Mouse (Mus musculus) heart, embryonic 15.5 days (tissue): Measurements from ENCODE around the gene Btbd1. TPM values are rescaled to one million over a fixed set of nuclear protein-coding genes. Genes with fewer than 3 reads are reported as not detected.
A peak's percentile ranks its signal among the peaks of the same experiment; 100 is the strongest.

Source experiments
- ATAC-seq: fragments of 200-750 bp; cut with Nextera tagmentation; replicated peaks from 2 replicates; pipeline ENCODE4 v1.8.0; 2017; ENCODE audit warnings: low read depth, moderate TSS enrichment; ENCODE audit not compliant: insufficient number of reproducible peaks, insufficient read depth, low FRiP score
- H3K27ac ChIP-seq: fragments of 300-500 bp; sonication (generic); 2 replicates; pipeline ENCODE4 v1.5.1; 2015; ENCODE audit warnings: mild to moderate bottlenecking, inconsistent platforms
- H3K27me3 ChIP-seq: fragments of 300-500 bp; sonication (generic); 2 replicates; pipeline ENCODE4 v1.6.1; 2015; ENCODE audit warnings: inconsistent platforms
- H3K36me3 ChIP-seq: fragments of 300-500 bp; sonication (generic); 2 replicates; pipeline ENCODE4 v1.6.1; 2015; ENCODE audit warnings: mild to moderate bottlenecking, inconsistent platforms
- H3K4me1 ChIP-seq: fragments of 300-500 bp; sonication (generic); replicated peaks from 2 replicates; pipeline ENCODE4 v1.6.1; 2015; ENCODE audit warnings: inconsistent platforms
- H3K4me2 ChIP-seq: fragments of 300-500 bp; sonication (generic); 2 replicates; pipeline ENCODE4 v1.6.1; 2015; ENCODE audit warnings: inconsistent platforms, mild to moderate bottlenecking, moderate library complexity
- H3K4me3 ChIP-seq: fragments of 300-500 bp; sonication (generic); 2 replicates; pipeline ENCODE4 v1.5.1; 2015; ENCODE audit warnings: mild to moderate bottlenecking, inconsistent platforms
- H3K9ac ChIP-seq: fragments of 300-500 bp; sonication (generic); 2 replicates; pipeline ENCODE4 v1.6.1; 2015; ENCODE audit warnings: mild to moderate bottlenecking, inconsistent platforms
- H3K9me3 ChIP-seq: fragments of 300-500 bp; sonication (generic); replicated peaks from 2 replicates; pipeline ENCODE4 v1.6.1; 2016; ENCODE audit warnings: inconsistent platforms
- WGBS: fragments of 180-500 bp; shearing (Covaris S2); methylation state at CpG from one replicate; pipeline ENCODE4 v1.1.7; 2015; ENCODE audit warnings: mixed read lengths; 5-methylcytosine and 5-hydroxymethylcytosine counted together
- polyA plus RNA-seq: library from polyadenylated mRNA; unstranded; fragments of >200 nt; fragmentation: Nextera tagmentation; extraction: Ambion mirVana; gene quantifications from 2 replicates; pipeline ENCODE4 v1.2.1, GENCODE M21; 2015

Gene Btbd1
- polyA plus RNA-seq, 1 experiment from 2014 or later = 85.4 TPM

DNA sequence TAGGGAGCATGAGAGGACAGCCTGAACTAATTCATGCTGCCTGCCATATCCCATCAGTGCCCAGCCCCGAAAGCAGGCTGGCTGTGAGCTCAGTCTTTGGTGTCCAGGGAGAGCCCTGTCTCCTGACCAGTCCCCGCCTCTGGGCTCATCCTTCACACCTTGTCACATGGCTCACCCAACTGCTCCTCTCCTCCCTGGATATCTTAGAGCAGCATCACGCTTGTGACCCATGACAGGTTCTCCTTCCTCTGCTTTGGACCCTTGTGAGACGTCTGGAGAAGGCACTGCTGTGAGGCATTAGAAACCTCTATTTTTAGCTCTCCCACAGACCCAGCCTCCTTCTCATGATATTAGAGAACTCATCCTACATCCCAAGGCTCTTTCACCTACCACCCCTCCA, 32.7 kb upstream of the Btbd1 start:
- no peaks in the 10 kb centered on the region for H3K9me3 ChIP-seq
- H3K4me3 ChIP-seq = no peak overlapping the region
- peak overlapping the region; percentile 60; the same call in 1 of the 2 replicates for H3K27ac ChIP-seq
- no peak overlapping the region; the same call in 1 of the 2 replicates for H3K4me2 ChIP-seq
- H3K27me3 ChIP-seq = no peaks in the 10 kb centered on the region
- ATAC-seq = no peak
- 0 out of 2 replicates have a peak, but pooled peaks cover 4% of the 10 kb centered on the region for H3K36me3 ChIP-seq
- H3K9ac ChIP-seq = no peak overlapping the region
- 57% methylated on average over 4 of the region's 4 CpGs for WGBS
- H3K4me1 ChIP-seq = peaks cover 53% of the 10 kb centered on the region

DNA sequence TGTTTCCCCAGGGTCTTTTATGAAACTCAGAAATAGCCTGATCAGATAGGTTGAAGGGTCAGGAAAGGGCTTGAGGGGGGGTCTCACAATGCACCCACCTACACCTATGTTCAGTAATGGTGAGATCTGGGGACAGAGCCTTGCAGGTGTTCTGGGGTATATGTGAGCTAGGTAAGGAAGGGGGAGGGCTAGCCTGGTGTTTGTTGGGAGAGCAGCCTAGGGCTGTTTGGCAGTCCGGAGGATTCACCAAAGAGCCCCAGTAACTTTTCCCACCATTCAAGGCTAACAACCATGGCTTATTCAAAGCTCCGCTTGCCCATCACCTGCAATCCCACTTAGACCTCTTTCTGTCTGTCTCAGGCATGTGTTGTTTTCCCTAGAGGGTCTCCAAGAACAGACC, 32.2 kb upstream of the Btbd1 start:
- H3K9ac ChIP-seq = no peak overlapping the region
- no peaks in the 10 kb centered on the region for H3K9me3 ChIP-seq
- no peak overlapping the region for H3K4me3 ChIP-seq
- H3K4me1 ChIP-seq = peaks cover 53% of the 10 kb centered on the region
- no peaks in the 10 kb centered on the region for H3K27me3 ChIP-seq
- WGBS = 88% methylated on average over 2 of the region's 2 CpGs
- peak overlapping the region; percentile 92; the same call in 1 of the 2 replicates for H3K4me2 ChIP-seq
- H3K36me3 ChIP-seq = 0 out of 2 replicates have a peak, but pooled peaks cover 4% of the 10 kb centered on the region
- no peak for ATAC-seq
- peak overlapping the region; percentile 60; the same call in 1 of the 2 replicates for H3K27ac ChIP-seq

DNA sequence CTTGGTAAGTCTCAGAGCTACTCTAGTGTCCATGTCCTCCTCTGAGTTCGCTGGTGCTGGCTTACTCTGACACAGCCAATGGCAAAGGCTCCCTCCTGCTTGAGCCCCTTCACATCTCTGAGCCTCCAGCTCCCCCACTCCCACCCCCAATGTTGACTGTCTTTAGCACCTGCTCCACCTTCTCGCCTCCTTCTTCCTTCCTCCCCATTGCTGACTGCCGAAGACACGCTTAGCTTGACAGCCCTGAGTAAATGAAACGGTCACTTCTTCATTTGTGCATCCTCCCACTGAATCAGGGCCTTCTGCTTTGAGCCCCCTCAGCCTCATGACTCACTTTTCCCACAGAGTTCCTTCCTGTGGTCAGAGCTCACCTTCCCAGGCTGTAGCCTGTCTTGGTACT, 31.8 kb upstream of the Btbd1 start:
- H3K4me1 ChIP-seq = peaks cover 53% of the 10 kb centered on the region
- peak overlapping the region; percentile 72 for H3K4me3 ChIP-seq
- 81% methylated on average over 5 of the region's 5 CpGs for WGBS

DNA sequence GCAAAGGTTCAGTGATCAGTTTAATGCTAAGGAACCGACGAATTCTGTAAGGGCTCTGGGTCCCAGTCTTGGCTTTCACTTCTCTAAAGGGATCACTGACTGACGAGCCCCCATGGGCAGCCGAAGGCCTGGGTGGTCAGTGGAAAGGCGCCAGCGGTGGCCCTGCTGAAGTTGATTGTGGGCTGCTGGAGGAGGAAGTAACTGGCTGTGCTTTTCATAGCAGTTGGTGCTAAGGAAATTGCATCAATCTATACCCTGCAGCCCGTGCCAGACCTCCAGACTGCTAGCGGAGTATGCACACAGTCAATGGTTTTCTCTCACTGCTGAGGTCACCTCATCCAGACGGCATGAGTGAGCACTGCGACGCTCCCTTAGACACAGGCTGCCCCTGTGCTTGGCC, 30.8 kb upstream of the Btbd1 start:
- H3K4me2 ChIP-seq = peak overlapping the region; percentile 92
- no peaks in the 10 kb centered on the region for H3K27me3 ChIP-seq
- peak overlapping the region; percentile 72 for H3K4me3 ChIP-seq
- 0 out of 2 replicates have a peak, but pooled peaks have one; percentile 12 for ATAC-seq
- peaks cover 53% of the 10 kb centered on the region for H3K4me1 ChIP-seq
- no peaks in the 10 kb centered on the region for H3K9me3 ChIP-seq
- H3K36me3 ChIP-seq = no peaks in the 10 kb centered on the region
- H3K9ac ChIP-seq = peak overlapping the region; percentile 73
- peak overlapping the region; percentile 60 for H3K27ac ChIP-seq
- WGBS = 37% methylated on average over 11 of the region's 11 CpGs

More for the DNA sequence above, 31.8 kb upstream of the Btbd1 start:
- no peaks in the 10 kb centered on the region for H3K9me3 ChIP-seq
- H3K27ac ChIP-seq = peak overlapping the region; percentile 60; the same call in 1 of the 2 replicates
- no peak for ATAC-seq
- 0 out of 2 replicates have a peak overlapping the region, but pooled peaks have one; percentile 11 for H3K9ac ChIP-seq
- no peaks in the 10 kb centered on the region for H3K27me3 ChIP-seq
- H3K4me2 ChIP-seq = peak overlapping the region; percentile 92
- 0 out of 2 replicates have a peak, but pooled peaks cover 3% of the 10 kb centered on the region for H3K36me3 ChIP-seq

DNA sequence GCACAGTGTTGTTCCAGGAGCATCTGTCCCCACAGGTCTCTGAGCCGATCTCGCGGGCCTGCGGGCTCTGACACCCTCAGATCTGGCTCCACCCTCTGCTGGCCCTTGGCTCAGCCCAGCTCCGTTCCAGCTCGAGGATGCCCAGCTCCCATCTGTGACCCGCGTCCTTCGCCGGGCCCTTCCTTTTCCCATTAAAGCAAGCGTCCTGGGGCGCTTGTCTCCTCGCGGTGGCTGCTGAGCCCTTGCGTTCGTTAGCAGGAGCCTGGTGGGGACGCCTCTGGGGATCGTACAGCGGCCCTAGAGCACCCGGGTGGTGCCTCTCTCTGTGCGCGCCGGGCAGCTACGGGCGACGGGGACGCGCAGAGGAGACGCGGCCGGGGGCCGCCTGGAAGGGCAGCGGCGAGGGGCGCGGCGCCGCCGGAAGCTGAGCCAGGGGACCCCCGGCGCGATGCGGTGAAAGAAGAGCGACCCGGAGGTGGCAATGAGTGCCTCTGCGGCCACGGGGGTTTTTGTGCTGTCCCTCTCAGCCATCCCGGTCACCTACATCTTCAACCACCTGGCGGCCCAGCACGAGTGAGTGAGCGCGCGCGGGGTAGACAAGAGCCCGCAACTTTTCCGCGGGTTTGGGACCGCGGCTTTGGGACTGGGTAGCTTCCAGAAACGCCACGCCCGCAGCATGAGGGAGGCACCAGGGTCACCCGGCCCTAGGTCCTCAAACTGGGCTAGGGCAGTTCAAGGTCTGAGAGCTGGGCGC, 29.9 kb upstream of the Btbd1 start, which contains the start of gene Tm6sf1:
Gene Tm6sf1 (plus strand): TSS at position 34 of the 754 bp plus-strand sequence.
- no peaks in the 10 kb centered on the region for H3K36me3 ChIP-seq
- H3K4me2 ChIP-seq = peak within 1 kb of the TSS; percentile 92
- H3K9me3 ChIP-seq = no peaks in the 10 kb centered on the region
- H3K9ac ChIP-seq = peak within 1 kb of the TSS; percentile 73
- H3K27ac ChIP-seq = peak within 1 kb of the TSS; percentile 60
- H3K27me3 ChIP-seq = no peaks in the 10 kb centered on the region
- ATAC-seq = peak; percentile 53
- under 1% methylated on average over 64 of the region's 64 CpGs for WGBS
- H3K4me3 ChIP-seq = peak within 1 kb of the TSS; percentile 72
- H3K4me1 ChIP-seq = peaks cover 61% of the 10 kb centered on the region

DNA sequence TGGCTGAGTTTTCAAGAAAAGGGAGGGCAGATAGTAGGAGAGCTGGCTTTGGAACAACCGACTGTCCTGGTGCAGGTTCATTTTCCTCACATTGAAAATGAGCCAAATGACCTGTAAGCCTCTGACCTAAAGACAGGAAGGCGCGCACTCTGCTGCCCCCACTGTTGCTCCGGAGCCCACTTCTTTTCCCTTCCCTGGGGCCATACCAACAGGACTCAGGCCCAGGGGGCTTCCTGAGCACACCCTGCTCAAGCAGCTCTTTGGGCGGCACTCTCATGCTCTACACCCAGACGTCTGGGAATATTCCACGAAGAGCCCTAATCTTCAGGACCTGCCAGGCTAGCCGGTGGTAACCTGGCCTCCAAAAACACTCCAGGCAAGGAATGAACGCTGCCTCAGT, 29.0 kb upstream of the Btbd1 start:
- ATAC-seq = no peak
- no peak overlapping the region for H3K27ac ChIP-seq
- H3K36me3 ChIP-seq = no peaks in the 10 kb centered on the region
- no peaks in the 10 kb centered on the region for H3K27me3 ChIP-seq
- peaks cover 57% of the 10 kb centered on the region for H3K4me1 ChIP-seq
- H3K9me3 ChIP-seq = no peaks in the 10 kb centered on the region
- 0 out of 2 replicates have a peak overlapping the region, but pooled peaks have one; percentile 16 for H3K9ac ChIP-seq
- peak overlapping the region; percentile 92 for H3K4me2 ChIP-seq
- WGBS = 18% methylated on average over 9 of the region's 9 CpGs
- peak overlapping the region; percentile 72 for H3K4me3 ChIP-seq

DNA sequence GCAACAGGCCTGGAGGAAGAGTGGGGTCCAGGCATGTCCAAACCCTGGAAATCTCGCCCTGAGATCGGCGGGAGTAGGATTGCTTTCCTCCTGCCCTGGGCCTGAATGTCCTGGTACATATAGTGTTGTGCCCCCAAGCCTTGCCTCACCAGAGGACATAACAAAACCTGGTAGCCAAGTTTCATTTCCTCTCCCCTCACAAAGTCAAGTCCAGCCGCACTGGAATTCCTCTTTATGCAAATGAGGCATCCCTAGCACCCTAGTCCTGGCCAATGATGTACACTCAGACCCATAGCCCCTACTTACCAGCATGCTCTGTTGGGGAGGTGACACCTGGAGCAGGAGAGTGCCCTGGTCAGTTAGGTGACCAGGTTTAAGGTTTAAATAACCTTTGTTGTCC, 27.0 kb upstream of the Btbd1 start:
- Histone ChIP-seq H3K27me3 (no peaks in the 10 kb centered on the region), H3K9ac (no peak overlapping the region), H3K27ac (no peak overlapping the region), H3K4me2 (no peak overlapping the region), H3K9me3 (no peaks in the 10 kb centered on the region), H3K4me3 (no peak overlapping the region), H3K4me1 (peaks cover 44% of the 10 kb centered on the region), H3K36me3 (no peaks in the 10 kb centered on the region)
- no peak for ATAC-seq
- WGBS = 78% methylated on average over 4 of the region's 4 CpGs

DNA sequence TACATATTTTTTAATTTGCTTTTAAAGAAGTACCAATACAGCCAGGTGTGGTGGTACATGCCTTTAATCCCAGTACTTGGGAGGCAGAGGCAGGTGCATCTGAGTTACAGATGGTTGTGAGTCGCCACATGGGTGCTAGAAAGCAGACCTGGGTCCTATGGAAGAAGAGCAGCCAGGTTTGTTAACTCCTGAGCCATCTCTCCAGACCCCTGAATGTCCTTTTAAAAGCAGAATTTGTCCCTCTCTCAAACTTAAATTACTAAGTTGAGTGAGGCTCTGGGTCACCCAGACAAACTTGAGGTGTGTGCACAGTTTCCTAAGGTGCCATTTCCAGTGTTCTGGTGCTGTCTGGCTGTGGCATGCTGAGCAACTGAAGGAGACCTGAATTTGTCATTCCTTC, 26.5 kb upstream of the Btbd1 start, which contains the start of gene Gm10160:
Gene Gm10160 (minus strand): TSS at position 101 of the 400 bp plus-strand sequence.
- H3K36me3 ChIP-seq = no peaks in the 10 kb centered on the region
- H3K9ac ChIP-seq = no peak within 1 kb of the TSS
- H3K4me1 ChIP-seq = peaks cover 40% of the 10 kb centered on the region
- peak within 1 kb of the TSS; percentile 47 for H3K4me2 ChIP-seq
- no peaks in the 10 kb centered on the region for H3K27me3 ChIP-seq
- WGBS = 84% methylated on average over 1 of the region's 1 CpGs
- peak within 1 kb of the TSS; percentile 68 for H3K27ac ChIP-seq
- no peaks in the 10 kb centered on the region for H3K9me3 ChIP-seq
- peak within 1 kb of the TSS; percentile 0; the same call in 1 of the 2 replicates for H3K4me3 ChIP-seq
- ATAC-seq = no peak

DNA sequence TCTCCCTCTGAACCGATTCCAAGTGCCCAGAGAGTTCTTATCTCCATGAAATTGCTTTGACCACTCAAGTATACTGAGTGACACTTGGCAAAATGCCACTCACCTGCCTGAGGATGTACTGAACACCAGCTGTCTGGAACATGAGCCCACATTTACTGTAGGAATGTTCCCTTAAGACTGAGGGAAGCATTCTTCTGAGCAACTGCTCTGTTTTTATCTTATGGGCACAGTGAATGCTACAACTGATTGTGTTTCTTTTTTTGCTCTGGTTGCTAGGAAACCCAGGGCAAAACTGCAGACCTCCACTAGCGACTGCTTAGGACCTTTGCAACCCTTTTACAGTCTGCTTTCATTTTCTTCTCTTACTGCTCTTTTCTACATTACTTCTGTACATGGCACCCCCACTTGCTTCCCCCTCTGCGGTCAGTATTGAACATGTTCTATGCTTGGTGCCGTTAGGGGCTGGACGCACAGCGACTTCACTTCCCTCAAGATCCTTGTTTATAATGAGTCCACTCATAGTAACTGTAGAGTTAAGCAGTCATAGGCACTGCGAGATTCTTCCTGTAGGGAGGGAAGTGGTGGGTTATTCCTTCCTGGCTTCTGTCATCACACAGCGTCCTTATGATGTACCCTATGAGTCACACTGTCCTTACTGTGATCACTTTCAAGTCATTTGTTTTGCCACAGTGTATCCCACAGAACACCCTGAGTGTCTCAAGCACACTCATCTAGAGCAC, 25.5 kb upstream of the Btbd1 start:
- 29% methylated on average over 8 of the region's 8 CpGs for WGBS
- ATAC-seq = peak; percentile 54
- no peak overlapping the region for H3K9ac ChIP-seq
- H3K27me3 ChIP-seq = no peaks in the 10 kb centered on the region
- no peaks in the 10 kb centered on the region for H3K36me3 ChIP-seq
- H3K4me1 ChIP-seq = peaks cover 31% of the 10 kb centered on the region
- no peaks in the 10 kb centered on the region for H3K9me3 ChIP-seq
- peak overlapping the region; percentile 0; the same call in 1 of the 2 replicates for H3K4me3 ChIP-seq
- H3K4me2 ChIP-seq = peak overlapping the region; percentile 47
- peak overlapping the region; percentile 68 for H3K27ac ChIP-seq

DNA sequence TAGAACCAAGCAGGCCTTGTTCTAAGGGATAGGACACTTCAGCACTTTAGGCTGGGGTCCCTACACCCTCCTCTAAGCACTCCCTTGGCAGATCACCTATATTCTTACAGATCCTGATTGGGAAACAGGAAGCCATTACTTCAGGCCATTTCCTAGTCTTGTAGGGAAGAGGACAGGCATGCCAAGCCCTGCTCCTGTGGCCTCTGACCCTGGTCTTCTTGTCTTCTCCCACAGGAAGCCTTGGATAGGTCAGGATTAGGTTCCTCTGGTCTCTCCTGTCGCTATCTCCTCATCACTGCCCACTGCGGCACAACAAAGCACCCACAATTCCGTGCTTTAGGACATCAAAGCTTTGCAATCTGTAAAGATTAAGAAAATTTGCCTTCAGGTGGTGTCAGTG, 22.5 kb upstream of the Btbd1 start:
- Histone ChIP-seq H3K36me3 (no peaks in the 10 kb centered on the region), H3K4me2 (no peak overlapping the region), H3K4me1 (peaks cover 13% of the 10 kb centered on the region), H3K9me3 (no peaks in the 10 kb centered on the region), H3K27me3 (no peaks in the 10 kb centered on the region), H3K9ac (no peak overlapping the region), H3K27ac (no peak overlapping the region), H3K4me3 (no peak overlapping the region)
- 72% methylated on average over 3 of the region's 3 CpGs for WGBS
- no peak for ATAC-seq

DNA sequence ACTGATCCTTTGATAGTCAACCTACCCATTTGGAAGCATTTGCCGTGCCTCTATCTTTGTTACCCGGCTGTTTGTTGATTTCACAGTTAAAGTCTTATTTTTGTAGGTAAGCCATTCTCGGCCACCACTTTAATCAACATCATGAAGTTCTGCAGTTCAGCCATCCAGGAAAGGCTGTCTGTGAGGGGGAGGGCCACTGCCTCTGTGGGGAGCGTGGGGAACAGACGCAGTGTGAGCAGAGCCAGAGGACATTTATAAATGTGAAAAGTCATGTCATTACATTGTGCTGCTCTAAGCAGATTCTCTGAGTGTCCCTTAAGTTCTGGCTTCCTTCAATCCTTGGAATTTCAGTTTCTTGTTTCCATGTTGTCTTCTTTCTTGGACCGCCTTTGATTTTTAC, 20.9 kb upstream of the Btbd1 start:
- Histone ChIP-seq H3K9ac (no peak overlapping the region), H3K4me1 (peaks cover 13% of the 10 kb centered on the region), H3K36me3 (no peaks in the 10 kb centered on the region), H3K9me3 (no peaks in the 10 kb centered on the region), H3K27me3 (no peaks in the 10 kb centered on the region), H3K27ac (no peak overlapping the region), H3K4me2 (no peak overlapping the region), H3K4me3 (no peak overlapping the region)
- ATAC-seq = no peak
- 65% methylated on average over 6 of the region's 6 CpGs for WGBS
